Mouse (Mus musculus) forebrain, embryonic 12.5 days (tissue): ENCODE data around the gene Coro2b. TPM values are rescaled to one million over a fixed set of nuclear protein-coding genes. Genes with fewer than 3 reads are reported as not detected.
A peak's percentile ranks its signal among the peaks of the same experiment; 100 is the strongest.

Source experiments
- ATAC-seq: fragments of 200-750 bp; cut with Nextera tagmentation; 2 replicates; pipeline ENCODE4 v1.8.0; 2017; ENCODE audit warnings: moderate TSS enrichment; ENCODE audit not compliant: low FRiP score
- H3K27ac ChIP-seq: fragments of 300-500 bp; sonication (generic); 2 replicates; pipeline ENCODE4 v1.5.1; 2016; ENCODE audit warnings: mild to moderate bottlenecking
- H3K27me3 ChIP-seq: fragments of 300-500 bp; sonication (generic); 2 replicates; pipeline ENCODE4 v1.6.1; 2016; ENCODE audit warnings: mild to moderate bottlenecking
- H3K36me3 ChIP-seq: fragments of 300-500 bp; sonication (generic); replicated peaks from 2 replicates; pipeline ENCODE4 v1.6.1; 2016; ENCODE audit warnings: mild to moderate bottlenecking
- H3K4me1 ChIP-seq: fragments of 300-500 bp; sonication (generic); 2 replicates; pipeline ENCODE4 v1.6.1; 2016
- H3K4me2 ChIP-seq: fragments of 300-500 bp; sonication (generic); 2 replicates; pipeline ENCODE4 v1.6.1; 2016; ENCODE audit warnings: mild to moderate bottlenecking, moderate library complexity
- H3K4me3 ChIP-seq: fragments of 300-500 bp; sonication (generic); replicated peaks from 2 replicates; pipeline ENCODE4 v1.5.1; 2016; ENCODE audit warnings: mild to moderate bottlenecking
- H3K9ac ChIP-seq: fragments of 300-500 bp; sonication (generic); 2 replicates; pipeline ENCODE4 v1.6.1; 2016; ENCODE audit warnings: mild to moderate bottlenecking
- H3K9me3 ChIP-seq: fragments of 300-500 bp; sonication (generic); 2 replicates; pipeline ENCODE4 v1.6.1; 2016
- WGBS: fragments of 180-500 bp; shearing (Covaris S2); methylation state at CpG from one replicate; pipeline ENCODE4 v1.1.7; 2016; 5-methylcytosine and 5-hydroxymethylcytosine counted together
- polyA plus RNA-seq: library from polyadenylated mRNA; unstranded; fragments of >200 nt; fragmentation: Nextera tagmentation; extraction: Ambion mirVana; gene quantifications from 2 replicates; pipeline ENCODE4 v1.2.1, GENCODE M21; 2016

Coro2b gene
- polyA plus RNA-seq, 1 experiment from 2014 or later, result 38.1 TPM

GRCm38 (mm10) chr9:62466742-62467412, 70.0 kb downstream of the Coro2b start:
- Histone ChIP-seq H3K4me1 (peaks cover 34% of the 10 kb centered on the region), H3K4me2 (no peak overlapping the region), H3K4me3 (no peak overlapping the region), H3K36me3 (no peaks in the 10 kb centered on the region), H3K9ac (no peak overlapping the region), H3K27ac (no peak overlapping the region), H3K9me3 (no peaks in the 10 kb centered on the region), H3K27me3 (no peaks in the 10 kb centered on the region)
- WGBS, result 88% methylated on average over 11 of the region's 11 CpGs
- ATAC-seq, result no peak

- no peaks in the 10 kb centered on the region for H3K36me3 ChIP-seq
- H3K27me3 ChIP-seq, result no peaks in the 10 kb centered on the region
- H3K4me2 ChIP-seq, result no peak overlapping the region
- H3K27ac ChIP-seq, result no peak overlapping the region
- peaks cover 37% of the 10 kb centered on the region for H3K4me1 ChIP-seq
- no peak overlapping the region for H3K4me3 ChIP-seq
- ATAC-seq, result no peak
- H3K9ac ChIP-seq, result no peak overlapping the region
- H3K9me3 ChIP-seq, result no peaks in the 10 kb centered on the region
- WGBS, result 91% methylated on average over 8 of the region's 8 CpGs
Observed at GRCm38 (mm10) chr9:62466053-62466452, 70.8 kb downstream of the Coro2b start.

- no peak overlapping the region for H3K4me2 ChIP-seq
- H3K4me3 ChIP-seq, result no peak overlapping the region
- H3K9me3 ChIP-seq, result no peaks in the 10 kb centered on the region
- H3K4me1 ChIP-seq, result peaks cover 31% of the 10 kb centered on the region
- ATAC-seq, result no peak
- no peak overlapping the region for H3K9ac ChIP-seq
- H3K27me3 ChIP-seq, result no peaks in the 10 kb centered on the region
- no peak overlapping the region for H3K27ac ChIP-seq
- no peaks in the 10 kb centered on the region for H3K36me3 ChIP-seq
- WGBS, result 84% methylated on average over 10 of the region's 10 CpGs
Observed at GRCm38 (mm10) chr9:62464727-62465126, 72.1 kb downstream of the Coro2b start.

- Histone ChIP-seq H3K4me2 (no peak overlapping the region), H3K4me3 (no peak overlapping the region), H3K36me3 (no peaks in the 10 kb centered on the region), H3K27me3 (no peaks in the 10 kb centered on the region), H3K4me1 (0 out of 2 replicates have a peak, but pooled peaks cover 3% of the 10 kb centered on the region), H3K27ac (no peak overlapping the region), H3K9ac (no peak overlapping the region), H3K9me3 (no peaks in the 10 kb centered on the region)
- no peak for ATAC-seq
- WGBS, result 95% methylated on average over 1 of the region's 1 CpGs
Observed at GRCm38 (mm10) chr9:62461766-62462165, 75.1 kb downstream of the Coro2b start.

- Histone ChIP-seq H3K4me3 (no peak overlapping the region), H3K9me3 (no peaks in the 10 kb centered on the region), H3K4me2 (no peak overlapping the region), H3K4me1 (peaks cover 4% of the 10 kb centered on the region), H3K27ac (no peak overlapping the region), H3K36me3 (no peaks in the 10 kb centered on the region), H3K9ac (no peak overlapping the region), H3K27me3 (no peaks in the 10 kb centered on the region)
- no peak for ATAC-seq
- 79% methylated on average over 8 of the region's 8 CpGs for WGBS
Observed at GRCm38 (mm10) chr9:62461095-62461494, 75.7 kb downstream of the Coro2b start.

- no peaks in the 10 kb centered on the region for H3K9me3 ChIP-seq
- no peak for ATAC-seq
- no peak overlapping the region for H3K27ac ChIP-seq
- no peak overlapping the region for H3K4me3 ChIP-seq
- H3K4me1 ChIP-seq, result peaks cover 14% of the 10 kb centered on the region
- H3K36me3 ChIP-seq, result no peaks in the 10 kb centered on the region
- H3K4me2 ChIP-seq, result no peak overlapping the region
- WGBS, result 73% methylated on average over 7 of the region's 7 CpGs
- H3K9ac ChIP-seq, result no peak overlapping the region
- H3K27me3 ChIP-seq, result no peaks in the 10 kb centered on the region
Observed at GRCm38 (mm10) chr9:62460086-62460485, 76.8 kb downstream of the Coro2b start.

- H3K9me3 ChIP-seq, result no peaks in the 10 kb centered on the region
- no peak overlapping the region for H3K4me2 ChIP-seq
- H3K9ac ChIP-seq, result no peak overlapping the region
- ATAC-seq, result no peak
- H3K36me3 ChIP-seq, result no peaks in the 10 kb centered on the region
- no peak overlapping the region for H3K4me3 ChIP-seq
- H3K27me3 ChIP-seq, result no peaks in the 10 kb centered on the region
- peaks cover 14% of the 10 kb centered on the region for H3K4me1 ChIP-seq
- WGBS, result 89% methylated on average over 3 of the region's 3 CpGs
- H3K27ac ChIP-seq, result no peak overlapping the region
Observed at GRCm38 (mm10) chr9:62458457-62458856, 78.4 kb downstream of the Coro2b start.

- ATAC-seq, result peak; percentile 75
- H3K27me3 ChIP-seq, result no peaks in the 10 kb centered on the region
- no peaks in the 10 kb centered on the region for H3K9me3 ChIP-seq
- 28% methylated on average over 5 of the region's 5 CpGs for WGBS
- H3K9ac ChIP-seq, result 0 out of 2 replicates have a peak overlapping the region, but pooled peaks have one; percentile 17
- H3K36me3 ChIP-seq, result peaks cover 15% of the 10 kb centered on the region
- H3K4me1 ChIP-seq, result peaks cover 11% of the 10 kb centered on the region
- no peak overlapping the region for H3K4me2 ChIP-seq
- H3K4me3 ChIP-seq, result no peak overlapping the region
- H3K27ac ChIP-seq, result peak overlapping the region; percentile 37
Observed at GRCm38 (mm10) chr9:62456015-62456414, 80.8 kb downstream of the Coro2b start.

- peaks cover 15% of the 10 kb centered on the region for H3K36me3 ChIP-seq
- no peak overlapping the region for H3K4me3 ChIP-seq
- 0 out of 2 replicates have a peak overlapping the region, but pooled peaks have one; percentile 17 for H3K9ac ChIP-seq
- H3K9me3 ChIP-seq, result no peaks in the 10 kb centered on the region
- no peaks in the 10 kb centered on the region for H3K27me3 ChIP-seq
- 84% methylated on average over 8 of the region's 8 CpGs for whole genome bisulfite sequencing
- ATAC-seq, result no peak
- H3K4me1 ChIP-seq, result peaks cover 10% of the 10 kb centered on the region
- peak overlapping the region; percentile 37 for H3K27ac ChIP-seq
- no peak overlapping the region for H3K4me2 ChIP-seq
Observed at GRCm38 (mm10) chr9:62455210-62455969, 81.5 kb downstream of the Coro2b start.

GRCm38 (mm10) chr9:62452373-62452993, 84.4 kb downstream of the Coro2b start:
- peaks cover 17% of the 10 kb centered on the region for H3K36me3 ChIP-seq
- 0 out of 2 replicates have a peak overlapping the region, but pooled peaks have one; percentile 19 for H3K27ac ChIP-seq
- H3K4me1 ChIP-seq, result peaks cover 10% of the 10 kb centered on the region
- H3K9ac ChIP-seq, result no peak overlapping the region
- no peak overlapping the region for H3K4me3 ChIP-seq
- H3K27me3 ChIP-seq, result no peaks in the 10 kb centered on the region
- no peak overlapping the region for H3K4me2 ChIP-seq
- 93% methylated on average over 8 of the region's 8 CpGs for WGBS
- no peak for ATAC-seq
- no peaks in the 10 kb centered on the region for H3K9me3 ChIP-seq

GRCm38 (mm10) chr9:62451585-62452372, 85.1 kb downstream of the Coro2b start:
- H3K9me3 ChIP-seq, result no peaks in the 10 kb centered on the region
- no peak for ATAC-seq
- no peaks in the 10 kb centered on the region for H3K27me3 ChIP-seq
- no peak overlapping the region for H3K9ac ChIP-seq
- H3K4me3 ChIP-seq, result no peak overlapping the region
- H3K27ac ChIP-seq, result peak overlapping the region; percentile 19; the same call in 1 of the 2 replicates
- WGBS, result 78% methylated on average over 8 of the region's 8 CpGs
- H3K36me3 ChIP-seq, result peaks cover 17% of the 10 kb centered on the region
- H3K4me1 ChIP-seq, result peaks cover 10% of the 10 kb centered on the region
- H3K4me2 ChIP-seq, result no peak overlapping the region

- H3K27ac ChIP-seq, result no peak overlapping the region
- 89% methylated on average over 7 of the region's 7 CpGs for WGBS
- no peaks in the 10 kb centered on the region for H3K27me3 ChIP-seq
- H3K36me3 ChIP-seq, result peaks cover 17% of the 10 kb centered on the region
- H3K4me1 ChIP-seq, result peaks cover 7% of the 10 kb centered on the region
- no peak overlapping the region for H3K9ac ChIP-seq
- no peak overlapping the region for H3K4me3 ChIP-seq
- no peaks in the 10 kb centered on the region for H3K9me3 ChIP-seq
- no peak for ATAC-seq
- no peak overlapping the region for H3K4me2 ChIP-seq
Observed at GRCm38 (mm10) chr9:62450862-62451261, 86.0 kb downstream of the Coro2b start.
